Comparison of ENCODE assay signal across 19 mouse cellular contexts in genomic region chr6:34399606-34400220, GRCm38 (mm10). TPM values are rescaled to one million over a fixed set of nuclear protein-coding genes. Genes with fewer than 3 reads are reported as not detected.
"Had no signal": no experiment of that assay in that cellular context is flagged by ENCODE, and none has a peak within 500 bp of the region (broad histone marks: within the 10 kb centered on the region; RNA-seq: fewer than 3 reads in every experiment).

No protein-coding gene starts in this region.

- H3K4me2 ChIP-seq: liver, embryonic 11.5 days; liver, embryonic 15.5 days; neural tube, embryonic 15.5 days had no signal

- H3K36me3 ChIP-seq: liver, embryonic 15.5 days; midbrain, embryonic 10.5 days; neural tube, embryonic 15.5 days had no signal

- H3K9me3 ChIP-seq: limb, embryonic 10.5 days; liver, embryonic 15.5 days; midbrain, embryonic 10.5 days; neural tube, embryonic 15.5 days had no signal

- H3K4me3 ChIP-seq: left cerebral cortex, adult 2 months; limb, embryonic 10.5 days; liver, embryonic 15.5 days; midbrain, embryonic 10.5 days; myocyte; neural tube, embryonic 15.5 days had no signal

- H3K27ac ChIP-seq: left cerebral cortex, adult 2 months; limb, embryonic 10.5 days; liver, embryonic 15.5 days; midbrain, embryonic 10.5 days; neural tube, embryonic 15.5 days had no signal

- H3K27me3 ChIP-seq: liver, embryonic 15.5 days; neural tube, embryonic 15.5 days had no signal

- H3K9ac ChIP-seq: liver, embryonic 15.5 days; neural tube, embryonic 15.5 days had no signal

- DNase-seq: kidney, adult 2 months; kidney, postnatal 36 days; lung, adult 2 months; midbrain, embryonic 14.5 days; right cerebral cortex, postnatal 25 days; thymus, postnatal 36 days had no signal

- ATAC-seq: lung, postnatal 0 days had no signal

- H3K4me1 ChIP-seq: limb, embryonic 10.5 days; liver, embryonic 15.5 days; midbrain, embryonic 10.5 days; neural tube, embryonic 15.5 days had no signal

RNA-seq across cellular contexts. Expression of gene Akr1b7, which starts 12.4 kb away (rescaled TPM):
- total RNA-seq: layer of hippocampus, adult 18-20 months; layer of hippocampus, postnatal 10 days; left cerebral cortex, adult 2 months; left cerebral cortex, postnatal 14 days; megakaryocyte, adult 5-6 weeks had no signal
- polyA plus RNA-seq: limb, embryonic 10.5 days; midbrain, embryonic 10.5 days; midbrain, embryonic 14.5 days; neural tube, embryonic 11.5 days had no signal

RNA-seq across cellular contexts. Expression of gene Akr1b8, which starts 45.8 kb away (rescaled TPM):
- total RNA-seq: megakaryocyte, adult 5-6 weeks had no signal
